Mouse (Mus musculus): ENCODE measurements around the gene Cass4. TPM values are rescaled to one million over a fixed set of nuclear protein-coding genes. Genes with fewer than 3 reads are reported as not detected.

Gene Cass4
- 0.11 and 0.16 TPM in 2 replicates for polyA plus RNA-seq (2015; fragmentation: Nextera tagmentation; extraction: Ambion mirVana)

GRCm38 (mm10) chr2:172393391-172394051 is at the start of gene Cass4:
Gene Cass4, plus strand, starts transcription at chr2:172393794.
- WGBS, result 39% methylated on average over 13 of the region's 13 CpGs
- ATAC-seq, result no peak
- H3K36me3 ChIP-seq (ENCODE audit: control insufficient read depth, insufficient read depth, low read length), result no peaks in the 10 kb centered on the region
- H3K27me3 ChIP-seq (ENCODE audit: control insufficient read depth, insufficient read depth, low read depth, low read length), result no peaks in the 10 kb centered on the region
- H3K27ac ChIP-seq (ENCODE audit: low read length), result no peak within 1 kb of the TSS
- no peak within 1 kb of the TSS for H3K4me2 ChIP-seq (ENCODE audit: low read length)
- no peak within 1 kb of the TSS for H3K9ac ChIP-seq (ENCODE audit: low read depth, low read length)
- no peaks in the 10 kb centered on the region for H3K4me1 ChIP-seq (ENCODE audit: control insufficient read depth, insufficient read depth, low read length)
- H3K4me3 ChIP-seq (ENCODE audit: low read depth, low read length), result no peak within 1 kb of the TSS
- no peaks in the 10 kb centered on the region for H3K9me3 ChIP-seq (replicated peaks; ENCODE audit: control insufficient read depth, low read length, poor library complexity, severe bottlenecking)

GRCm38 (mm10) chr2:172344669-172345068 is 48.9 kb upstream of the Cass4 start:
- peaks cover 3% of the 10 kb centered on the region; the same call in 1 of the 2 replicates for H3K4me1 ChIP-seq (ENCODE audit: control insufficient read depth, insufficient read depth, low read length)
- no peaks in the 10 kb centered on the region for H3K9me3 ChIP-seq (replicated peaks; ENCODE audit: control insufficient read depth, low read length, poor library complexity, severe bottlenecking)
- H3K9ac ChIP-seq (ENCODE audit: low read depth, low read length), result no peak overlapping the region
- peak; percentile 9; the same call in 1 of the 2 replicates for ATAC-seq
- H3K4me3 ChIP-seq (ENCODE audit: low read depth, low read length), result peak overlapping the region; percentile 67
- H3K27me3 ChIP-seq (ENCODE audit: control insufficient read depth, insufficient read depth, low read depth, low read length), result no peaks in the 10 kb centered on the region
- H3K27ac ChIP-seq (ENCODE audit: low read length), result peak overlapping the region; percentile 39; the same call in 1 of the 2 replicates
- WGBS, result 31% methylated on average over 5 of the region's 5 CpGs
- peak overlapping the region; percentile 98 for H3K4me2 ChIP-seq (ENCODE audit: low read length)
- H3K36me3 ChIP-seq (ENCODE audit: control insufficient read depth, insufficient read depth, low read length), result no peaks in the 10 kb centered on the region

- WGBS, result under 1% methylated on average over 29 of the region's 35 CpGs
- peak; percentile 93 for ATAC-seq
These were observed 48.3 kb upstream of the Cass4 start, which contains the start of gene Fam210b for GRCm38 (mm10) chr2:172345258-172345738. Gene Fam210b, plus strand, starts transcription at chr2:172345565.

GRCm38 (mm10) chr2:172346034-172346929 is 47.3 kb upstream of the Cass4 start:
- H3K4me1 ChIP-seq (ENCODE audit: control insufficient read depth, insufficient read depth, low read length), result peaks cover 3% of the 10 kb centered on the region; the same call in 1 of the 2 replicates
- ATAC-seq, result peak; percentile 12; the same call in 1 of the 2 replicates

More at GRCm38 (mm10) chr2:172345258-172345738, 48.3 kb upstream of the Cass4 start, which contains the start of gene Fam210b:
- H3K9ac ChIP-seq (ENCODE audit: low read depth, low read length), result peak within 1 kb of the TSS; percentile 75
- peaks cover 3% of the 10 kb centered on the region; the same call in 1 of the 2 replicates for H3K4me1 ChIP-seq (ENCODE audit: control insufficient read depth, insufficient read depth, low read length)
- H3K27ac ChIP-seq (ENCODE audit: low read length), result peak within 1 kb of the TSS; percentile 53; the same call in 1 of the 2 replicates
- H3K36me3 ChIP-seq (ENCODE audit: control insufficient read depth, insufficient read depth, low read length), result no peaks in the 10 kb centered on the region
- H3K4me3 ChIP-seq (ENCODE audit: low read depth, low read length), result peak within 1 kb of the TSS; percentile 67
- H3K27me3 ChIP-seq (ENCODE audit: control insufficient read depth, insufficient read depth, low read depth, low read length), result no peaks in the 10 kb centered on the region
- peak within 1 kb of the TSS; percentile 98 for H3K4me2 ChIP-seq (ENCODE audit: low read length)
- no peaks in the 10 kb centered on the region for H3K9me3 ChIP-seq (replicated peaks; ENCODE audit: control insufficient read depth, low read length, poor library complexity, severe bottlenecking)

GRCm38 (mm10) chr2:172346933-172347611 is 46.5 kb upstream of the Cass4 start:
- no peaks in the 10 kb centered on the region for H3K9me3 ChIP-seq (replicated peaks; ENCODE audit: control insufficient read depth, low read length, poor library complexity, severe bottlenecking)
- no peak for ATAC-seq
- peak overlapping the region; percentile 98 for H3K4me2 ChIP-seq (ENCODE audit: low read length)
- peaks cover 3% of the 10 kb centered on the region; the same call in 1 of the 2 replicates for H3K4me1 ChIP-seq (ENCODE audit: control insufficient read depth, insufficient read depth, low read length)
- H3K27me3 ChIP-seq (ENCODE audit: control insufficient read depth, insufficient read depth, low read depth, low read length), result no peaks in the 10 kb centered on the region
- no peak overlapping the region for H3K27ac ChIP-seq (ENCODE audit: low read length)
- 73% methylated on average over 8 of the region's 8 CpGs for WGBS
- peak overlapping the region; percentile 67; the same call in 1 of the 2 replicates for H3K4me3 ChIP-seq (ENCODE audit: low read depth, low read length)
- H3K9ac ChIP-seq (ENCODE audit: low read depth, low read length), result no peak overlapping the region
- H3K36me3 ChIP-seq (ENCODE audit: control insufficient read depth, insufficient read depth, low read length), result no peaks in the 10 kb centered on the region

More at GRCm38 (mm10) chr2:172346034-172346929, 47.3 kb upstream of the Cass4 start:
- Histone ChIP-seq H3K9me3 (replicated peaks; ENCODE audit: control insufficient read depth, low read length, poor library complexity, severe bottlenecking) (no peaks in the 10 kb centered on the region), H3K4me3 (ENCODE audit: low read depth, low read length) (peak overlapping the region; percentile 67), H3K36me3 (ENCODE audit: control insufficient read depth, insufficient read depth, low read length) (no peaks in the 10 kb centered on the region), H3K4me2 (ENCODE audit: low read length) (peak overlapping the region; percentile 98), H3K27ac (ENCODE audit: low read length) (peak overlapping the region; percentile 53; the same call in 1 of the 2 replicates), H3K9ac (ENCODE audit: low read depth, low read length) (peak overlapping the region; percentile 75), H3K27me3 (ENCODE audit: control insufficient read depth, insufficient read depth, low read depth, low read length) (no peaks in the 10 kb centered on the region)
- 11% methylated on average over 31 of the region's 31 CpGs for WGBS

GRCm38 (mm10) chr2:172348297-172348950 is 45.2 kb upstream of the Cass4 start:
- H3K9me3 ChIP-seq (replicated peaks; ENCODE audit: control insufficient read depth, low read length, poor library complexity, severe bottlenecking), result no peaks in the 10 kb centered on the region
- no peaks in the 10 kb centered on the region for H3K27me3 ChIP-seq (ENCODE audit: control insufficient read depth, insufficient read depth, low read depth, low read length)
- H3K4me3 ChIP-seq (ENCODE audit: low read depth, low read length), result no peak overlapping the region
- H3K36me3 ChIP-seq (ENCODE audit: control insufficient read depth, insufficient read depth, low read length), result no peaks in the 10 kb centered on the region
- no peak overlapping the region for H3K9ac ChIP-seq (ENCODE audit: low read depth, low read length)
- H3K4me2 ChIP-seq (ENCODE audit: low read length), result no peak overlapping the region
- ATAC-seq, result no peak
- no peak overlapping the region for H3K27ac ChIP-seq (ENCODE audit: low read length)
- WGBS, result 50% methylated on average over 3 of the region's 3 CpGs
- H3K4me1 ChIP-seq (ENCODE audit: control insufficient read depth, insufficient read depth, low read length), result peaks cover 6% of the 10 kb centered on the region; the same call in 1 of the 2 replicates

GRCm38 (mm10) chr2:172349776-172350175 is 43.8 kb upstream of the Cass4 start:
- Histone ChIP-seq H3K27ac (ENCODE audit: low read length) (no peak overlapping the region), H3K4me1 (ENCODE audit: control insufficient read depth, insufficient read depth, low read length) (peaks cover 8% of the 10 kb centered on the region; the same call in 1 of the 2 replicates), H3K4me2 (ENCODE audit: low read length) (no peak overlapping the region), H3K4me3 (ENCODE audit: low read depth, low read length) (no peak overlapping the region), H3K36me3 (ENCODE audit: control insufficient read depth, insufficient read depth, low read length) (no peaks in the 10 kb centered on the region), H3K9me3 (replicated peaks; ENCODE audit: control insufficient read depth, low read length, poor library complexity, severe bottlenecking) (no peaks in the 10 kb centered on the region), H3K9ac (ENCODE audit: low read depth, low read length) (no peak overlapping the region), H3K27me3 (ENCODE audit: control insufficient read depth, insufficient read depth, low read depth, low read length) (no peaks in the 10 kb centered on the region)
- no peak for ATAC-seq
- WGBS, result 78% methylated on average over 14 of the region's 14 CpGs

GRCm38 (mm10) chr2:172350773-172351172 is 42.8 kb upstream of the Cass4 start:
- Histone ChIP-seq H3K27me3 (ENCODE audit: control insufficient read depth, insufficient read depth, low read depth, low read length) (no peaks in the 10 kb centered on the region), H3K27ac (ENCODE audit: low read length) (no peak overlapping the region), H3K36me3 (ENCODE audit: control insufficient read depth, insufficient read depth, low read length) (no peaks in the 10 kb centered on the region), H3K4me1 (ENCODE audit: control insufficient read depth, insufficient read depth, low read length) (peaks cover 15% of the 10 kb centered on the region), H3K9ac (ENCODE audit: low read depth, low read length) (no peak overlapping the region), H3K4me3 (ENCODE audit: low read depth, low read length) (no peak overlapping the region), H3K9me3 (replicated peaks; ENCODE audit: control insufficient read depth, low read length, poor library complexity, severe bottlenecking) (no peaks in the 10 kb centered on the region), H3K4me2 (ENCODE audit: low read length) (no peak overlapping the region)
- WGBS, result 86% methylated on average over 8 of the region's 8 CpGs
- no peak for ATAC-seq
